Mouse (Mus musculus) urinary bladder, postnatal 4 days (tissue): ENCODE measurements around the gene Sash1.

Experiments used
- DNase-seq, 2 experiments: peaks; one replicate each; pipeline ENCODE4 v3.0.0; 2021 to 2022; ENCODE audit warnings: low spot score in 2 of 2

The Sash1 gene

DNA sequence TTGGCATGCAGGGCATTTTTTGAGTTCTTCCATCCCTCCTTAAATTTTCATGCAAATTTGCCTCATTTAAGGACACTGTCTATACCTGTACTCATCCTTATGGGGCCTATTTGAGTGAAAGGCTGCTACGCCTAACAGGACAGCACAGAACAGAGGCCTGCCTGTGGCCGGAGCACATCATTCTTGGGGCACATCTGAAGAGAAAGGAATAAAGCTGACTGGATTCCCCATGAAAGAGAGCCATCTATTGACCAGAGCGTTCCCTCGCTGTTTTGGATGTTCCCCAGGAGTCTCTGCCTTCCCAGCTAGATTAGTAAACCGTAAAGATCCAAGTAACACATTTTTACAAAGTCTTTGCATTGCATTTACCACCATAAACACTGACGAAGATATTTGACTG lies 203.5 kb downstream of the Sash1 start:
- DNase-seq, result no peak

DNA sequence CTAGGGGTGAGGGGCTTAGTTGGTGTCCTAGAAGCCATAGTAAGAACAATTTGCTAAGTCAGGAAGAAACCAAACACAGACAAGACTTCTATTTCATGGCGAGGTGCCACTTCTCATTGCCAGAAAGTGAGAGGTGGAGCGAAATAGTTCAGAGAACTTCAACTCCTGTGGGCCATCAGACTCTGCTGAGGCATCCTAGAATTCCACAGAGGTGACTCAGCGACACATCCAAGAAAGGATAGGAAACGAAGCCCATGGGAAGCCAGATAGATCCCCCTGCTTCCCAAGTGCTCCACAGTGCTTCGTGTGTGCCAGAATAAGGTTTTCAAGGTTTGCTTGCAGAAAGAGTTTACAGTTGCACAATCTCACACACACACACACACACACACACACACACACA lies 209.1 kb downstream of the Sash1 start:
- no peak for DNase-seq
